Comparison of ENCODE assay signal across 8 mouse cellular contexts in genomic region chr17:29035506-29035905, GRCm38 (mm10). TPM values are rescaled to one million over a fixed set of nuclear protein-coding genes. Genes with fewer than 3 reads are reported as not detected.
A peak's percentile ranks its signal among the peaks of the same experiment; 100 is the strongest.
DNase-seq lines count a peak whose midpoint lies in the region; ATAC-seq and TF ChIP-seq lines count a peak whose summit lies in the region.

No protein-coding gene starts in this region.

- H3K4me2 ChIP-seq in kidney, postnatal 0 days (ENCODE audit: low read length): peak overlapping the region; percentile 78
- peak overlapping the region; percentile 79 for H3K4me2 ChIP-seq in embryonic facial prominence, embryonic 15.5 days (replicated peaks)
- H3K4me2 ChIP-seq in intestine, postnatal 0 days (replicated peaks; ENCODE audit: low read depth): peak overlapping the region; percentile 77
- H3K4me2 ChIP-seq in neural tube, embryonic 12.5 days (replicated peaks): peak overlapping the region; percentile 74

- DNase-seq in kidney, postnatal 0 days (ENCODE audit: low spot score): no peak
- DNase-seq in kidney, adult 8-10 months: no peak
- DNase-seq in gastrocnemius, postnatal 14 days: no peak
- no peak for DNase-seq in right cerebral cortex, postnatal 10 days (ENCODE audit: low spot score in 2 of 2)
- no peak for DNase-seq in kidney, adult 2 months

- no peaks in the 10 kb centered on the region for H3K27me3 ChIP-seq in kidney, postnatal 0 days (ENCODE audit: insufficient read depth, low read length)
- H3K27me3 ChIP-seq in embryonic facial prominence, embryonic 15.5 days: no peaks in the 10 kb centered on the region
- no peaks in the 10 kb centered on the region for H3K27me3 ChIP-seq in intestine, postnatal 0 days (replicated peaks; ENCODE audit: control insufficient read depth, insufficient read depth, low read length)
- no peaks in the 10 kb centered on the region for H3K27me3 ChIP-seq in neural tube, embryonic 12.5 days (replicated peaks)
- H3K27me3 ChIP-seq in kidney, adult 2 months (replicated peaks; ENCODE audit: control insufficient read depth, insufficient read depth, low read length): no peaks in the 10 kb centered on the region

- H3K9me3 ChIP-seq in kidney, postnatal 0 days (replicated peaks; ENCODE audit: low read length): no peaks in the 10 kb centered on the region
- no peaks in the 10 kb centered on the region for H3K9me3 ChIP-seq in embryonic facial prominence, embryonic 15.5 days (replicated peaks)
- H3K9me3 ChIP-seq in intestine, postnatal 0 days (ENCODE audit: control insufficient read depth): no peaks in the 10 kb centered on the region
- H3K9me3 ChIP-seq in neural tube, embryonic 12.5 days: no peaks in the 10 kb centered on the region

- H3K36me3 ChIP-seq in kidney, postnatal 0 days (ENCODE audit: insufficient read depth, low read length): peaks cover 32% of the 10 kb centered on the region
- H3K36me3 ChIP-seq in embryonic facial prominence, embryonic 15.5 days: peaks cover 40% of the 10 kb centered on the region
- peaks cover 40% of the 10 kb centered on the region for H3K36me3 ChIP-seq in intestine, postnatal 0 days (ENCODE audit: control insufficient read depth, insufficient read depth)
- peaks cover 44% of the 10 kb centered on the region for H3K36me3 ChIP-seq in neural tube, embryonic 12.5 days
- H3K36me3 ChIP-seq in kidney, adult 2 months (ENCODE audit: control insufficient read depth, insufficient read depth, low read length): peaks cover 29% of the 10 kb centered on the region

- no peak for TF ChIP-seq POLR2A in kidney, adult 2 months (IDR thresholded peaks at IDR 0.05; ENCODE audit: low read depth, low read length)

- ATAC-seq in kidney, postnatal 0 days (replicated peaks; ENCODE audit: low FRiP score, low read depth): no peak
- ATAC-seq in embryonic facial prominence, embryonic 15.5 days (ENCODE audit: insufficient number of reproducible peaks, low FRiP score, low TSS enrichment, low read depth): no peak
- no peak for ATAC-seq in intestine, postnatal 0 days
- ATAC-seq in neural tube, embryonic 12.5 days (ENCODE audit: low FRiP score, low read depth): no peak

- no peak overlapping the region for H3K27ac ChIP-seq in kidney, postnatal 0 days
- no peak overlapping the region for H3K27ac ChIP-seq in embryonic facial prominence, embryonic 15.5 days (replicated peaks)
- no peak overlapping the region for H3K27ac ChIP-seq in intestine, postnatal 0 days (ENCODE audit: low read depth, low read length)
- no peak overlapping the region for H3K27ac ChIP-seq in neural tube, embryonic 12.5 days
- H3K27ac ChIP-seq in kidney, adult 2 months (ENCODE audit: insufficient read depth, low read depth, low read length): no peak overlapping the region

- intact Hi-C loops in gastrocnemius, postnatal 14 days (cut with DNase I; ENCODE audit: low total_unique reads): no loop called here

- TF ChIP-seq CTCF in kidney, postnatal 0 days (IDR thresholded peaks at IDR 0.05; ENCODE audit: low read depth): no peak
- TF ChIP-seq CTCF in intestine, postnatal 0 days (IDR thresholded peaks at IDR 0.05; ENCODE audit: low read depth): no peak
- TF ChIP-seq CTCF in kidney, adult 2 months (conservative IDR thresholded peaks at IDR 0.05; ENCODE audit: insufficient read depth, insufficient read length, low read depth, low read length): no peak

- no peak overlapping the region for H3K9ac ChIP-seq in kidney, postnatal 0 days (ENCODE audit: low read depth, low read length)
- no peak overlapping the region for H3K9ac ChIP-seq in embryonic facial prominence, embryonic 15.5 days
- no peak overlapping the region for H3K9ac ChIP-seq in intestine, postnatal 0 days (ENCODE audit: low read depth, low read length)
- H3K9ac ChIP-seq in neural tube, embryonic 12.5 days: no peak overlapping the region

- H3K4me1 ChIP-seq in kidney, postnatal 0 days (replicated peaks; ENCODE audit: insufficient read depth, low read length): 0 out of 2 replicates have a peak, but pooled peaks cover 3% of the 10 kb centered on the region
- peaks cover 17% of the 10 kb centered on the region; the same call in 1 of the 2 replicates for H3K4me1 ChIP-seq in embryonic facial prominence, embryonic 15.5 days
- H3K4me1 ChIP-seq in intestine, postnatal 0 days (replicated peaks; ENCODE audit: control insufficient read depth, insufficient read depth, low read length): peaks cover 6% of the 10 kb centered on the region
- peaks cover 35% of the 10 kb centered on the region for H3K4me1 ChIP-seq in neural tube, embryonic 12.5 days
- peaks cover 4% of the 10 kb centered on the region for H3K4me1 ChIP-seq in kidney, adult 2 months (ENCODE audit: control insufficient read depth, insufficient read depth, low read length)

- peak overlapping the region; percentile 88 for H3K4me3 ChIP-seq in kidney, postnatal 0 days (replicated peaks; ENCODE audit: low read depth, low read length)
- peak overlapping the region; percentile 72 for H3K4me3 ChIP-seq in embryonic facial prominence, embryonic 15.5 days (replicated peaks)
- H3K4me3 ChIP-seq in intestine, postnatal 0 days (ENCODE audit: low read depth, low read length): peak overlapping the region; percentile 70; the same call in 1 of the 2 replicates
- H3K4me3 ChIP-seq in neural tube, embryonic 12.5 days: 0 out of 2 replicates have a peak overlapping the region, but pooled peaks have one; percentile 66
- H3K4me3 ChIP-seq in kidney, adult 2 months (ENCODE audit: insufficient read depth, low read depth, low read length): no peak overlapping the region

RNA-seq across cellular contexts. Expression of gene Srsf3, which starts 3.1 kb away (rescaled TPM):
- polyA plus RNA-seq in kidney, postnatal 0 days (2015; fragmentation: Nextera tagmentation; extraction: Ambion mirVana): 456 and 496 TPM in 2 replicates
- 485 and 487 TPM in 2 replicates for polyA plus RNA-seq in embryonic facial prominence, embryonic 15.5 days (2015; fragmentation: Nextera tagmentation; extraction: Ambion mirVana)
- 257 TPM in 2 replicates for polyA plus RNA-seq in intestine, postnatal 0 days (2015; fragmentation: Nextera tagmentation; extraction: Ambion mirVana)
- 642 and 679 TPM in 2 replicates for polyA plus RNA-seq in neural tube, embryonic 12.5 days (2016; fragmentation: Nextera tagmentation; extraction: Ambion mirVana)
- total RNA-seq in gastrocnemius, postnatal 14 days (2021): 10 to 100 TPM; 50.7 to 52.3 TPM
- polyA plus RNA-seq in kidney, adult 2 months (2012; rRNA removed): 71.0 and 85.2 TPM in 2 replicates

RNA-seq across cellular contexts. Expression of gene Stk38, which starts 27.7 kb away (rescaled TPM):
- polyA plus RNA-seq in kidney, postnatal 0 days (2015; fragmentation: Nextera tagmentation; extraction: Ambion mirVana): 58.8 and 66.9 TPM in 2 replicates
- polyA plus RNA-seq in embryonic facial prominence, embryonic 15.5 days (2015; fragmentation: Nextera tagmentation; extraction: Ambion mirVana): 111 and 122 TPM in 2 replicates
- polyA plus RNA-seq in intestine, postnatal 0 days (2015; fragmentation: Nextera tagmentation; extraction: Ambion mirVana): 51.5 and 59.5 TPM in 2 replicates
- polyA plus RNA-seq in neural tube, embryonic 12.5 days (2016; fragmentation: Nextera tagmentation; extraction: Ambion mirVana): 148 and 157 TPM in 2 replicates
- total RNA-seq in gastrocnemius, postnatal 14 days (2021): 10 to 100 TPM; 25.3 to 29.0 TPM
- 61.7 and 66.8 TPM in 2 replicates for polyA plus RNA-seq in kidney, adult 2 months (2012; rRNA removed)

RNA-seq across cellular contexts. Expression of gene Cdkn1a, which starts 55.3 kb away (rescaled TPM):
- polyA plus RNA-seq in kidney, postnatal 0 days (2015; fragmentation: Nextera tagmentation; extraction: Ambion mirVana): 125 and 136 TPM in 2 replicates
- polyA plus RNA-seq in embryonic facial prominence, embryonic 15.5 days (2015; fragmentation: Nextera tagmentation; extraction: Ambion mirVana): 347 and 357 TPM in 2 replicates
- polyA plus RNA-seq in intestine, postnatal 0 days (2015; fragmentation: Nextera tagmentation; extraction: Ambion mirVana): 74.9 and 88.3 TPM in 2 replicates
- 34.8 and 41.6 TPM in 2 replicates for polyA plus RNA-seq in neural tube, embryonic 12.5 days (2016; fragmentation: Nextera tagmentation; extraction: Ambion mirVana)
- total RNA-seq in gastrocnemius, postnatal 14 days (2021): 10 to 100 TPM; 24.1 to 70.7 TPM
- 11.6 and 13.7 TPM in 2 replicates for polyA plus RNA-seq in kidney, adult 2 months (2012; rRNA removed)
